Mouse (Mus musculus): ENCODE measurements around the gene Gm45140. TPM values are rescaled to one million over a fixed set of nuclear protein-coding genes. Genes with fewer than 3 reads are reported as not detected.

Gene Gm45140
- polyA plus RNA-seq, 1 experiment from 2014 or later = 3.0 TPM

DNA sequence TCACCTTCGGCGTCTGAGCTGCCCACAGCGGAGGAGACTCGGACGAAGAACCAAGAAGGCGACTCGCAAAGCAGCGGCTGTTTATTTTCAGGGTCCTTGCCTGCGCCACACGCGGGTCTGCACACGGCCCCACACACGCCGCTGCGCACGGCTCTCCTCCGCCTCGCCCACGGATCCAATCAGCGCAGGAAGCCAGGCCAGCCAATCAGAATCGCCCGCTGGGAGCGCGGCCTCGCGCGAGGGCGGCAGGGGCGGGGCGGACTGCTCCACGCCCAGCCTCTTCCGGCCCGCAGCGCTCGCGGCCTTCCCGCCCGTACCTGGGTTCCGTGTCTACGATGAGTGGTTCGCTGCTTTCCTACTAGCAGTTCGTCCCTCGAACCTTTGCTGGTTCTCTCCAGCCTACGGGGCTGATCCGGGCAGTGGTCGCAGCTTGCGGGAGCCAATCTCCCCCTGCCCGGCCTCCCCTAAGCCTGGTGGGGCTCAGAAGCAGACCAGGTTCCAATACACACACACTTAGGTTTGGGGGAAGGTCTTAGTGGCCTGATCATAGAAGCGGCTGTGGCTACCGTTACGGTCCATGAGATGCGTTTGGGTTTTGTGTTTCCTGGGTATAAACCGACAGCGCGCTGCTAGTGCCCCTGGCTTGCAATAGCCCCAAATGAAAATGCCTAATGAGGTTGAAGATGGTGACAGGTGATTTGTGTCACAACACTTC lies 15.5 kb upstream of the Gm45140 start, which contains the start of gene Cnbp:
Cnbp (minus strand) TSS at position 207 of the 715 bp plus-strand sequence.
- Histone ChIP-seq H3K36me3 (ENCODE audit: control insufficient read depth, insufficient read depth, low read length) (no peaks in the 10 kb centered on the region), H3K27me3 (ENCODE audit: control insufficient read depth, insufficient read depth, low read length) (no peaks in the 10 kb centered on the region), H3K9me3 (replicated peaks; ENCODE audit: control insufficient read depth, low read length) (no peaks in the 10 kb centered on the region), H3K27ac (ENCODE audit: low read length) (peak within 1 kb of the TSS; percentile 96), H3K9ac (ENCODE audit: low read length) (peak within 1 kb of the TSS; percentile 97), H3K4me1 (ENCODE audit: control insufficient read depth, insufficient read depth, low read length) (peaks cover 16% of the 10 kb centered on the region), H3K4me2 (ENCODE audit: low read depth, low read length) (peak within 1 kb of the TSS; percentile 95), H3K4me3 (replicated peaks; ENCODE audit: low read length) (peak within 1 kb of the TSS; percentile 96)
- WGBS = under 1% methylated on average over 55 of the region's 55 CpGs
- ATAC-seq (ENCODE audit: insufficient read depth, low FRiP score) = peak; percentile 99

DNA sequence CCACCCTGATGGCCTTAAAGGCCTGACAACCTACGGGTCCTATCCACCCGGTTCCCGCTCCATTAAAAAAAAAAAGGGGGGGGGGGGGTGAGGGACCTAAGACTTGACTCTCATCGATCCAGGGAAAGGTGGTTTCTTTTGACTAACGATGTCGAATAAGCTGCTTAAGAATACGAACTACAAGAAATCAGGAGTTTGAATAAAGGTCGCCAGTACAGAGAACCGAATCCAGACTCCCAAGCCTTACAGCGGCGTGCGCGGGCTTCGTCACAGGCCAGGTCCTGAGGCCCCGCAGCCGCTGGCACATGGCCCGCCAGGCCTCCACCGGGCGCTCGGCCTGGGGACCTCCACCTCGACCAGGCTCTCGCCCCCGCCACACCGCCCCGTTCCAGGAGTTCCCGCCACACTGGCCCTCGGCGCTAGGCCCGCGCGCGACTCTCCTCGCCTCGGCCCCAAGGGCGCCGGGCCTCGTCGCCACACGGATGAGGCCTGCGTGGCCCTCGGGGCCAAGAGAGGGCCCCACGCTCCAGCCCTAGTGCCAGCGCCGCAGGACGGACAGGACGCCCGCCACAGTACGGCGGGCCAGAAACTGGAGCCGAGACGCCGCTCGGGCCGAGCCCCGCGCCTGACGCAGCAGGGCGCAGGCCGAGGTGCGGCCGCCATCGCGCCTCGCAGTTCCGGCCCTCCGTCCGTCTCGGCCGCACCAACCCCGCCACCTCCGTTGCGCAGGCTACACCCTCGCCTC lies 14.7 kb upstream of the Gm45140 start:
- WGBS = under 1% methylated on average over 73 of the region's 73 CpGs
- ATAC-seq (ENCODE audit: insufficient read depth, low FRiP score) = peak; percentile 63
- Histone ChIP-seq H3K4me3 (replicated peaks; ENCODE audit: low read length) (peak overlapping the region; percentile 96), H3K9ac (ENCODE audit: low read length) (peak overlapping the region; percentile 93), H3K9me3 (replicated peaks; ENCODE audit: control insufficient read depth, low read length) (no peaks in the 10 kb centered on the region), H3K27me3 (ENCODE audit: control insufficient read depth, insufficient read depth, low read length) (no peaks in the 10 kb centered on the region), H3K36me3 (ENCODE audit: control insufficient read depth, insufficient read depth, low read length) (peaks cover under 1% of the 10 kb centered on the region; the same call in 1 of the 2 replicates), H3K4me2 (ENCODE audit: low read depth, low read length) (peak overlapping the region; percentile 86), H3K4me1 (ENCODE audit: control insufficient read depth, insufficient read depth, low read length) (peaks cover 16% of the 10 kb centered on the region), H3K27ac (ENCODE audit: low read length) (peak overlapping the region; percentile 91)

DNA sequence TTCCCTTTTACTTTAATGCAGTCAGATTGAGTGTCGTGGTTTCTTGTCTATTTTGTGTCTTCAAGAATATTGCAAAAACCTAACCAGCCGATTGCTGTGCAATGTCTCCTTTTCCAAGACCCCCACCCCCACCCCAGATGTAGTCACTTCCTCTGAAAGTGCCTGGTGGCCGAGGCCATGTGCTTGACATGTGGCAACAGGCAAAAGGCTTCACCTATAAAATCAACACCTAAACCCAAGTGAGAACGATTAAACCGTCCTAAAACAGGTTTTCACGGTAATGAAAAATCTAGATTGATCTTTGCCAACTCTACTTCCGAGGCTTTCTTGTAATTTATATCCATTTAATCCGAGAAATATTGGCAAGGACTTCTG lies 14.2 kb upstream of the Gm45140 start:
- Histone ChIP-seq H3K9ac (ENCODE audit: low read length) (peak overlapping the region; percentile 93), H3K27me3 (ENCODE audit: control insufficient read depth, insufficient read depth, low read length) (no peaks in the 10 kb centered on the region), H3K4me1 (ENCODE audit: control insufficient read depth, insufficient read depth, low read length) (peaks cover 16% of the 10 kb centered on the region), H3K27ac (ENCODE audit: low read length) (peak overlapping the region; percentile 91), H3K36me3 (ENCODE audit: control insufficient read depth, insufficient read depth, low read length) (peaks cover 6% of the 10 kb centered on the region), H3K9me3 (replicated peaks; ENCODE audit: control insufficient read depth, low read length) (no peaks in the 10 kb centered on the region), H3K4me3 (replicated peaks; ENCODE audit: low read length) (peak overlapping the region; percentile 96), H3K4me2 (ENCODE audit: low read depth, low read length) (peak overlapping the region; percentile 86)
- ATAC-seq (ENCODE audit: insufficient read depth, low FRiP score) = no peak
- WGBS = under 1% methylated on average over 8 of the region's 8 CpGs

DNA sequence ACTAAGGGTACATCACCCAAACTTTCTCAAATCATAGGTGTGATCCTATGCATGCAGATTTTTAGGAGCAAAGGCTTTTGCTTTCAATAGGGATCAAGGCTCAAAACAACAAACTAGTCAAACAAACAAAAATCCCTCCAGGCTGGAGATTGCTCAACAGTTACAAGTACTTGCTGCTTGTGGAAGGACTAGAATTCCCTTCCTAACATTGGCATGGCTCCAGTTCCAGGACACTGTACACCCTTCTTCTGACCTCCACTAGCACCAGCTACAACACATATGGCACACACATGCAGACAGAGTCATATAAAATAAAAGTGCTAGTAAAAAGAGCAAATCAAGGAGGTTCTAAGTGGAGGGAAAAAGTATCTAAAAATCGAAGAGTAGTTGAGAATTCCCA lies 11.2 kb upstream of the Gm45140 start:
- H3K9ac ChIP-seq (ENCODE audit: low read length) = no peak overlapping the region
- no peaks in the 10 kb centered on the region for H3K9me3 ChIP-seq (replicated peaks; ENCODE audit: control insufficient read depth, low read length)
- no peak for ATAC-seq (ENCODE audit: insufficient read depth, low FRiP score)
- H3K27me3 ChIP-seq (ENCODE audit: control insufficient read depth, insufficient read depth, low read length) = no peaks in the 10 kb centered on the region
- WGBS = 79% methylated on average over 1 of the region's 1 CpGs
- no peak overlapping the region for H3K27ac ChIP-seq (ENCODE audit: low read length)
- peaks cover 16% of the 10 kb centered on the region for H3K4me1 ChIP-seq (ENCODE audit: control insufficient read depth, insufficient read depth, low read length)
- H3K4me3 ChIP-seq (replicated peaks; ENCODE audit: low read length) = no peak overlapping the region; the same call in 1 of the 2 replicates
- H3K36me3 ChIP-seq (ENCODE audit: control insufficient read depth, insufficient read depth, low read length) = peaks cover 31% of the 10 kb centered on the region
- H3K4me2 ChIP-seq (ENCODE audit: low read depth, low read length) = peak overlapping the region; percentile 48; the same call in 1 of the 2 replicates

DNA sequence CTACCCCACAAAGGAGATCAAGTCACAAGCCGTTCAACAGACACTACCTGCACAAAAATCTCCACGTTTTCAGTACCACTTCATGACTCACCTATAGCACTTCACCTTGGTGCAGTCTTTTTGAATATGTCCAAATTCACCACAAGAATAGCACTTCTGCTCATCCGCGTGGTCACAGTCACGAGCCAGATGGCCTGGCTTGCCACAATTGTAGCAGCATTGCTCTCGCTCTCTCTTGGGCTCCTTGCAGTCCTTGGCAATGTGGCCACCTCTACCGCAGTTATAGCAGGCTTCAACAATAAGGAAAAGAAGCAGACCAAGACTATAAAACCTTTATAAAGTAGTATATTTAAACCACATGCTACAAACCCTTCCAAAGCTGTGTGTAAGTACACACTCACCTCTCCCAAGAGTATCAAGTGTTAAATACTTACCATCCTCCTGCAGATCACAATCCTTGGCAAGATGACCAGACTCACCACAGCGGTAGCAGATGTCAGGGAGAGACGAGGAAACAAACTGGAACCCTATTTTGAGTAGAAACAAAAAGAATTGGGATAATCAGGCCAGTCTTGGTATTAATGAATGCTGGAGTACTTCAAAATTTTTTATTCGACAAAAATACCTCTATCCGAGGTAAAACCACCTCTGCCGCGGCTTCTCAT lies 9.6 kb upstream of the Gm45140 start:
- Histone ChIP-seq H3K4me2 (ENCODE audit: low read depth, low read length) (no peak overlapping the region), H3K4me3 (replicated peaks; ENCODE audit: low read length) (no peak overlapping the region), H3K36me3 (ENCODE audit: control insufficient read depth, insufficient read depth, low read length) (peaks cover 31% of the 10 kb centered on the region), H3K27ac (ENCODE audit: low read length) (no peak overlapping the region), H3K9ac (ENCODE audit: low read length) (no peak overlapping the region), H3K27me3 (ENCODE audit: control insufficient read depth, insufficient read depth, low read length) (no peaks in the 10 kb centered on the region), H3K4me1 (ENCODE audit: control insufficient read depth, insufficient read depth, low read length) (peaks cover 13% of the 10 kb centered on the region), H3K9me3 (replicated peaks; ENCODE audit: control insufficient read depth, low read length) (no peaks in the 10 kb centered on the region)
- WGBS = 92% methylated on average over 13 of the region's 13 CpGs
- no peak for ATAC-seq (ENCODE audit: insufficient read depth, low FRiP score)

DNA sequence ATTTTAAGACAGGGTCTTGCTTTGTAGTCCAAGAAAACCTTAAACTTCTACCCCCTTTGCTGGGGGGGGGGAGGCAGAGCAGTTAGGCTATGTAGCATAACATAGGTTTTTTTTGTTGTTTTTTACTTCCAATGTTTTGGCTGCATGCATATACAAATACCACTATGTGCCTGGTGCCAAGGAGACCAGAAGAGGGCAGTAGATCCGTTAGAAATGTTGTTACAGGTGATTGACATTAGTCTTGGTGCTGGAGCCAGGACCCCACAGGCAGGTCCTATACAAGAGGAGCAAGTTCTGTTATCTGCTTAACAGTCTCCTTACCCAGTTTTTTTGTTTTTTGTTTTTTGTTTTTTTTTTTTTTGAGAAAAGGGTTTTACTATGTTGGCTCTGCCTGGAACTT lies 6.7 kb upstream of the Gm45140 start:
- WGBS = 11% methylated on average over 1 of the region's 1 CpGs
- Histone ChIP-seq H3K36me3 (ENCODE audit: control insufficient read depth, insufficient read depth, low read length) (peaks cover 31% of the 10 kb centered on the region), H3K4me3 (replicated peaks; ENCODE audit: low read length) (no peak overlapping the region), H3K9me3 (replicated peaks; ENCODE audit: control insufficient read depth, low read length) (no peaks in the 10 kb centered on the region), H3K27ac (ENCODE audit: low read length) (no peak overlapping the region), H3K9ac (ENCODE audit: low read length) (no peak overlapping the region), H3K4me2 (ENCODE audit: low read depth, low read length) (no peak overlapping the region), H3K4me1 (ENCODE audit: control insufficient read depth, insufficient read depth, low read length) (peaks cover 8% of the 10 kb centered on the region; the same call in 1 of the 2 replicates), H3K27me3 (ENCODE audit: control insufficient read depth, insufficient read depth, low read length) (no peaks in the 10 kb centered on the region)
- no peak for ATAC-seq (ENCODE audit: insufficient read depth, low FRiP score)

DNA sequence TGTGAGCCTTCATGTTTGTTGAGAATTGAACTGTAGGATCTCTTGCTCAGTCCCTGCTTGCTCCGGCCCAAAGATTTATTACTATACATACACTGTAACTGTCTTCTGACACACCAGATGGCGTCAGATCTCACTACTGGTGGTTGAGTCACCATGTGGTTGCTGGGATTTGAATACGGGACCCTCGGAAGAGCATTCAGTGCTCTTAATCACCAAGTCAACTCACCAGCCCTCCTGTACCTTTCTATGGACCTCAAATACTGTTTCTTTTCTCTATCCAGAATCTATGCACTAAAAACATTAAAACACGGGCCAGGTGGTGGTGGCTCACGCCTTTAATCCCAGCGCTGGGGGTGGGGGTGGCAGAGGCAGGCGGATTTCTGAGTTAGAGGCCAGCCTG lies 6.0 kb upstream of the Gm45140 start:
- no peaks in the 10 kb centered on the region for H3K9me3 ChIP-seq (replicated peaks; ENCODE audit: control insufficient read depth, low read length)
- H3K9ac ChIP-seq (ENCODE audit: low read length) = no peak overlapping the region
- H3K4me2 ChIP-seq (ENCODE audit: low read depth, low read length) = no peak overlapping the region
- H3K4me1 ChIP-seq (ENCODE audit: control insufficient read depth, insufficient read depth, low read length) = peaks cover 6% of the 10 kb centered on the region; the same call in 1 of the 2 replicates
- no peak overlapping the region for H3K4me3 ChIP-seq (replicated peaks; ENCODE audit: low read length)
- no peak overlapping the region for H3K27ac ChIP-seq (ENCODE audit: low read length)
- H3K36me3 ChIP-seq (ENCODE audit: control insufficient read depth, insufficient read depth, low read length) = peaks cover 31% of the 10 kb centered on the region
- ATAC-seq (ENCODE audit: insufficient read depth, low FRiP score) = no peak
- 75% methylated on average over 8 of the region's 8 CpGs for WGBS
- no peaks in the 10 kb centered on the region for H3K27me3 ChIP-seq (ENCODE audit: control insufficient read depth, insufficient read depth, low read length)

DNA sequence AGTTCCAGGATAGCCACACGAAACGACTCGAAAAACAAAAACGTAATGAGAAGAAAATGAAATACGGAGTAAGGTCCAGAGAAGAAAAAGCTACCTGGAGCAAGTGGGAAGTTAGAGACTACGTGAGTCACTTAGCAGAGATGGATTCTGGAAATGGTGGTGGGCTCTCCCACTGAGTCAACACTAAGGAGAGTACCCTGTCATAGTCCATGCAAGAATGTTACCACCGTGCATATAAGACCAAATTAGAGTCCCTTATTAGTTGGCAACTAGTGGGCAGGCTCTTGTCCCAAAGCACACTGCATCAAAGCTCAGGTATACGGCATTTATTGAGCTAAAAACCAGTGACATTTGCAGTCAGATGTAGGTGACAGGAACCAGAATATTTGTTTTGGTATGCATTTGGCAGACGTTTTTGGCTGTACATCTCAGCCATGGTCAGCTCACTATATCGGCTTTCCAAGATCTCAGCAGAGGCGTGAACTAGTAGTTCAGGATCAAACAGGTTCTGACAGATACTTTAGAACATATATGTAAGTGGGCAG lies 4.3 kb upstream of the Gm45140 start:
- no peak overlapping the region; the same call in 1 of the 2 replicates for H3K4me2 ChIP-seq (ENCODE audit: low read depth, low read length)
- WGBS = 56% methylated on average over 11 of the region's 11 CpGs
- H3K4me3 ChIP-seq (replicated peaks; ENCODE audit: low read length) = no peak overlapping the region
- peak overlapping the region; percentile 95; the same call in 1 of the 2 replicates for H3K9ac ChIP-seq (ENCODE audit: low read length)
- no peak overlapping the region for H3K27ac ChIP-seq (ENCODE audit: low read length)
- H3K36me3 ChIP-seq (ENCODE audit: control insufficient read depth, insufficient read depth, low read length) = peaks cover 26% of the 10 kb centered on the region
- no peaks in the 10 kb centered on the region for H3K9me3 ChIP-seq (replicated peaks; ENCODE audit: control insufficient read depth, low read length)
- H3K4me1 ChIP-seq (ENCODE audit: control insufficient read depth, insufficient read depth, low read length) = peaks cover 6% of the 10 kb centered on the region; the same call in 1 of the 2 replicates
- no peaks in the 10 kb centered on the region for H3K27me3 ChIP-seq (ENCODE audit: control insufficient read depth, insufficient read depth, low read length)
- no peak for ATAC-seq (ENCODE audit: insufficient read depth, low FRiP score)
